Mouse (Mus musculus): Measurements from ENCODE around the gene Acpp.

Gene Acpp

DNA sequence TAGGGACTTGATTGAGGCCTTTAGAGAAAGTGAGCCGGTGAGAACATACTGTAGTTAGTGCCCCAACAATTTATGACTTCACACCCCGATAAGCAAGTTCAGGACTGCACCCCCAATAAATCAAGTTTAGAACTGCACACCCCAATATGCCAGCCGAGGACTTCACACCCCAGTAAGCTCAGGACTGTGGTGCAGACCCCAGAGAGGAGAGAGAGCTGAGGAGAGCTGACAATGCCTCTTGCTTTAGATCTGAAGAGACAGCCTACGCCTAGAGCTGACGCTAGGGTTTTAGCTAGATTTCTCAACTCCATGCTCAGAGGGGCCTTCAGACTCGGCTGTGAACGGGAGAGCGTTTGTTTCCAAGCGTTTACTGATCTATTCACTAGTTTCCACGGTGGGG is 32.7 kb downstream of the Acpp start:
- DNase-seq (ENCODE audit: low spot score) = no peak

DNA sequence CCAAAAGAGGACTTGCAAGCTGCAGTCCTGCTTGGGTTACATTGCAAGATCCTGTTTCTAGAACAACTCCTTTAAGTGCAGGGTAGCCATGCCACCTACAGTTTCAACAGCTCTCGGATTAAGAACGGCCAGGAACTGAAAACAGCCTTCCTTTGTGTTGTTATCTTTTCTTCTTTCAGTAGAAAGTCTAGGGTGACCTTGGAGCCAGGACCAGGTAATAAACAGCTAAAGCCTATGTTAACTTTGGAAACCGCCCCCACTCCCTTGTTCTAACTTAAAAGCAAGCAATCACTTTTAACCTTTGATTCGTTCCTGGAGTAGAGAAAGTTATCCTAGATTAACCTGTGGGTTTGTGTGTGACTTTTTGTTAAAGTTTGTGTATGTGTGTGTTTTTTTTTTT is 33.2 kb downstream of the Acpp start:
- DNase-seq (ENCODE audit: low spot score) = no peak

DNA sequence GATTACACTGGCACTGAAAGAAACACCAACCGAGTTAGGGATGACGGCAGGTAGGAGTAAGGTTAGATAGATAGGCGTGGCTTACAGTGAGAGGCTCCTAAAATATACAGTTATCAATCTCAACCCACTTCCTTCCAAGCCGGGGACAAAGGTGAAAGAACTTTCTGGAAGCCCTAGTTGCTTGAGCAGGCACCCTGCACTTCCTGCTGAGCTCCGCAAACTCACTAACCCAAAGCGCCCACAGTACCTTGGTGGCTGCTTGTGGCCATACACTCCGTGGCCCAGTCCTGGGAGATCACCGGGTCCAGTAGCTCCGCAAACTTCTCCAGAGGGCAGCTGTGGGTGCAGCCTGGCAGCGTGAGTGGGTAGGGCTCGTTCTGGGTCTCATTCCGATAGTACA is 37.0 kb downstream of the Acpp start:
- DNase-seq (ENCODE audit: low spot score) = no peak

DNA sequence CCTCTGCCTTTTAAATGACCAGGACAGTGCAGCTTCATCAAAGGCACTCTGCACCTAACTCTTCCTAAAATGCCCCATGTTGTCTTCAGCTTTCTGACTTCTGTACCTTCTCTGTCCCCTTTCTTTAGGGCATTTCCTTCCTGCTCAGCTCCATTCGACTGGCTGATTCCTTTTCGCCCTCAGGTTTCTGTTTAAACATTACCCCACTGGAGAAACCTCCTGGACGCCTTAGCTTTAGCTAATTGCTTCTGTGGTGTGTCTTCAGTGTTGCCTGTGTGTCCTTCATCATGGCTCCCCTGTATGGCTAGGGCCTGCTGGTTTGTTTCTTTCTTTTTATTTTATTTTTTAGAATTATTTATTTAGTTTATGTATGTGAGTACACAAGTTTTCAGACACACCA is 40.5 kb downstream of the Acpp start:
- no peak for DNase-seq (ENCODE audit: low spot score)

DNA sequence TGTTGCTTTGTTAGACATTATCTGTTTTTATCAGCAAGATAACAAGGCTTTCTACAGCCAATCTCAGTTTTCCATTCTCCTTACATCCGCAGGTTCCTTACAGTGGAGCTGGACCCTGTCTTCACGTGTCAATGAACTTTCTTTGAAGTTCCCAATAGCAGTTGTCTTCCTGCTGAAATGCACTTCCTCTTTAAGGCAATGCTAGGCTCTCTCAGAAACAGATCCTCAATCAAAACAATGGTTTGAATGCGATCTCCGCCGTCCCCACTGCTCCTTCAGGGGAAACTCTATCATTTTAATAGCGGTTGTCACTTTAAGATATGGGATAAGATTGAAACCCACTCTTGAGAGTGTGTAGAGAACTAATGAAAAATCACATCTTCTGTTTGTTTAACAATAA is 52.6 kb downstream of the Acpp start:
- DNase-seq (ENCODE audit: low spot score) = no peak

DNA sequence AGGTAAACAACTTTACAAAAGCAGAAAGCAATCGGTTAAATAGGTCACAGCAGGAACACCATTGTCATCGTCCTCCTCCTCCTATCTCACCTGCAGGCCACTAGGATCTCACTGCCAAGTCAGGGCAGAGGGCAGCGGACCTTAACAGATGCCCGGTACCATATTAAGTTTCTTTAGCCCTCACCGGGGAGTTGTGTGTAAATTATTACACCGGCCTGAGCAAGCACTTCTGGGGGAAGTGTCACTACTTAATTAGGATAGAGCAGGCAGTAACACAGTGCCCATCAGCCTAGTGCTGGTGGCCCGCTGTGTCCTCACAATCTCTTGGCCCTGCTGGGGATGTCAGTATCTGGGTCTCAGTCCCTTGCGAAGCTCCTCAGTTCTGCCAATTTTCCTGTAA is 55.0 kb downstream of the Acpp start:
- no peak for DNase-seq (ENCODE audit: low spot score)

DNA sequence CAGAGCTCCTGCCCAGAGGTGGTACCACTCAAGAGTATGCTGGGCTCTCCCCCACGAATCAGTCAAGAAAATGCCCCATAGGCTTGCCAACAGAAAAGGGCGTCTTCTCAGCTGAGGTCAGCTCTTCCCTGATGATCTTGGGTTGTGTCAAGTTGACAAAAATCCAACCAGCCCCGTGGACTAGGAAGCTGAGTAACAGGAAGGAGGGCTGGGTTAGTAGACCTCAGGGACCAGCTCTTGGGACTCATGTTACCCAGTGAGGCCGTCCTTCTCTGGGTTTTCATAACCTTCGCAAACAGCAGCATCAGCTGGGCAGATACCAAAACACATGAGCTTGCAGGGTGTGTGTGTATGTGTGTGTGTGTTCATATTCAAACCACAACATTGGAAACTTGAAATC is 55.8 kb downstream of the Acpp start:
- DNase-seq (ENCODE audit: low spot score) = no peak

DNA sequence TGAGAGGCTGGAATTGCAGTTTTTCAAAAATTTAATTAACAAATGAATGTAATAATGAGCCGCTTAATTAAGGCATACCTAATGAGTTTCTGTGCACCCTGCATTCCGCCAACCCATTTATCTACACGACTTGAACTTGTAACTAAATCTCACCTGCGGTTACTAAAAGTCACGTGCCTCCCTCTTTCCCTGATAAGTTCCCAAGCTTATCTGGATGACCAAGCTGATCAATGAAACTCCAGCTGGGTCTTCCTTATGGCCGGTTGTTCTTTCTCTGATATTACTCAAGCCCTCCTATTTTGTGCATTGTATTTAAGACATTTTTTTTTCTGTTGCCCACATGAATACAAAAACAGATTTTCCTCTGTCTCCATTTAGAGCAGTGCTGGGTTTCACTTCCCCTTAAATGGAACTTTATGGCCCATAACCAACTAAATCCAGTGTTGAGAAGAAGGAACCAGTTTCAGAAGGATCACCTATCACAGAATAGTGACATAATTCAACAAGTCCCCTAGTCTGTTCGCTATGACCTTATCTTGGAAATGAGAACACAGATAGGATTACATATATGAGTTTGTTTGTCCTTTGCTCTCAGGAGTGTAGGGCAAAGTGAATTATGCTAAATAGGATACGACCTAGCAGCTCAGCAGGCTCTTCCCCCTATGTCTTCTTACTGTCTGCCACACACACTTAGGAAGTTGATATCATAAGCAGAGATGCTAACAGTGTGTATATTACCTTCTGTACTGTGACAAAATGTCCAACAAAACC is 56.6 kb downstream of the Acpp start:
- no peak for DNase-seq (ENCODE audit: low spot score)

DNA sequence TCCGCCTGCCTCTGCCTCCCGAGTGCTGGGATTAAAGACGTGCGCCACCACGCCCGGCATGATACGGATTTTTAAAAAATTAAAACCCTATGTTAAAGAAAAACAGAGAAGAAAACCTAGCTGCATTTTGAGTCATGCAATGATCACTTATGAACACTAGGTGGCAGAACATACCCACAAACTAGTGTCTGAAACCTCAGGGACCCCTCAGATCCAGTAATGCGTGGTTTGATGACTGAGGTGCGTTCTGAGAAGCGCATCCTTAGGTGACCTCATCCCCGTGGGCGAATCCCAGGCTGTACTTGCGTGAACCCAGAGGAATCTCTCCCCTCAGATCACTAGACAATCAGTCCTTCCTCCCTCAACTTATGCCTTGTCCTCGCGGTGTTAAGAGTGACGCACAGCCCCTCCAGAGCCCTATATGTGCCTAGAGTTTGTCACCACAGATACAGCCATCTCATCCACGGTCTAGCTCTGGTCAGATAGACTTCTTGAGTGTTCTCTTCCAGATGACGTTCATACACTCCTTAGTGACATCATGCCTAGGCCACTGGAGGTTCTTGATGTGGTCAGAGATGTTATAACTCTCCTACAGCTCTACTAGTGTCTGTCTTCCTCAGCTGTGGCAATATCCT is 59.9 kb downstream of the Acpp start:
- no peak for DNase-seq (ENCODE audit: low spot score)

DNA sequence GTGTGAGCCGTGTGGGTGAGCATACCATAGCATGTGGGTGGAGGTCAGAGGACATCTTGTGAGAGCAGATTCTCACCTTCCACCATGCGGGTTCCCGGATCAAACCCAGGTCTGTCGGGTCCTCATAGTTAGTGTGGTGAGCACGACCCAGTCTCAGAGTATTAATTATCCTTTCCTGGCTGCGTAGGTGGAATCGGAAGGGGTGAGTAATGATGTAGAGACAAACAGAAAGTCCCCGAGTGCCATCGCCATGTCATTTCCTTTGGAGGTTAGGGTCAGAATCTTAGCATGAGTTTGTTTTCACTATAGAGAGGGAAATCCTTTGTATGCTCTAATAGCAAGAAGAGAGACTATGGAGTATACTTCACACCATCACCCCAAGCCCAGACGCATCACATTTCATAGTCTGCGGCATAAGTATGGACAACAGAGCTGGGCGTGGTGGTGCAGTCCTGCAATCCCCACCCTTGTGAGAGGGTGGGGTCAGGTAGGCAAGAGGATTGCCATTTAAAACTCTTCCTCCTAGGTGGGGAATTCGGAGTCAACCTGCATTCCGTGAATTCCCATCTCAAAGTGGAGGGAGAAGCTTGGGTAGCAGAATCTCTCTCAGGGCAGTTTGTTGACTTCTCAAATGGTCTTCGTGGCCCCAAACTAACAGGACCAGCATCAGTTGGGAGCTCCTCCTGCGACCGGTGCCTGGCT is 62.3 kb downstream of the Acpp start:
- no peak for DNase-seq (ENCODE audit: low spot score)

DNA sequence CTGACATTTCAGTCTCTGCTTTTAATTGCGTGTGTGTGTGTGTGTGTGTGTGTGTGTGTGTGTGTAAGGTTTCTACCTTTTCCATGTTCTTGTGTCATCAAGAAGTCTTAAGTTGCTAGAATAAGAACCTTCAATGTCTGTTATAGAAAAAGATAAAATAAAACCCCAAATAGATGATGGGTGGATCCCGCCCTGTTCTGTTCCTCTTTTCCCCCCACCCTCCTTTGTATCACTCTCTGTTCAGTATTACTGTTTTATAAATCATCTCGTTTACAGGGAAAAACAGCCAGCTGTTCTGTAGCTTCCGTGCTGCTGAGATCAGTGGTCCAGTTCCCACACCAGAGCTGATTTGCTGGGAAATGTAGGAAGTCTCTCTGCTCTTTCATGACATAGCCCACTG is 65.5 kb downstream of the Acpp start:
- DNase-seq (ENCODE audit: low spot score) = no peak

DNA sequence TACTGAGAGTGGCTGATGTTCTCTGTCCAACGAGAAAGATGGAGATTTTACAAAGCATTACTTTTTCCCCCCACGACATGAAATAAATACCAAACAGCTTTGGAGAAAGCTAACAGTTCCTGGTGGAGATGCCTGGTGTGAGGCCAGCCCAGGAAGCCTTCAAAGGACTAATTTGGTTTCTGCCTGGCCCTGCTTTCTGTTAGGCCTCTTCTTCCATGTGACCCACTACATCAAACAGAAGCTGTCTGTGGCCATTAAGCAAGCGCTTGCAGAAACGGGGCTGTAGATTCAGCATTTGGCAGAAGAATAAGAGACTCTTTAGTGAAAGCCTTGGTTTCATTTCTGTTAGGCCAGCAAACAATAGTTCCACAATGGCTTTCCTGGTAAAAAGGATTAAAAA is 65.9 kb downstream of the Acpp start:
- DNase-seq (ENCODE audit: low spot score) = no peak

DNA sequence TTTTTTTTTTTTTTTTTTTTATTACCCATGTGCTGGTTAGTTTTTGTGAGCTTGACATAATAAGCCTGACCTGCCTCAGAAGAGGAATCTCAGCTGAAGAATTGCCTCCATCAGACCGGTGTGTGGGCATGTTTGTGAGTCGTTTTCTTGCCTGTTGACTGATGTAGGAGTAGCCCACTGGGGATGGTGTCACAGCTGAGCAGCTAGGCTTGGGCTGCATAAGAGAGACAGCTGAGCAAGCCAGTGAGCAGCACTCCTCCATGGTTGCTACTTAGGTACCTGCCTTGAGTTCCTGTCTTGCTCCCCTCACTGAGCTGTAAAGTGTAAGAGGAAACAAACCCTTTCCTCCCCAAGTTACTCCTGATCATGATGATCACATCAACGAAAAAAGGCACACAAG is 67.6 kb downstream of the Acpp start:
- DNase-seq (ENCODE audit: low spot score) = no peak

DNA sequence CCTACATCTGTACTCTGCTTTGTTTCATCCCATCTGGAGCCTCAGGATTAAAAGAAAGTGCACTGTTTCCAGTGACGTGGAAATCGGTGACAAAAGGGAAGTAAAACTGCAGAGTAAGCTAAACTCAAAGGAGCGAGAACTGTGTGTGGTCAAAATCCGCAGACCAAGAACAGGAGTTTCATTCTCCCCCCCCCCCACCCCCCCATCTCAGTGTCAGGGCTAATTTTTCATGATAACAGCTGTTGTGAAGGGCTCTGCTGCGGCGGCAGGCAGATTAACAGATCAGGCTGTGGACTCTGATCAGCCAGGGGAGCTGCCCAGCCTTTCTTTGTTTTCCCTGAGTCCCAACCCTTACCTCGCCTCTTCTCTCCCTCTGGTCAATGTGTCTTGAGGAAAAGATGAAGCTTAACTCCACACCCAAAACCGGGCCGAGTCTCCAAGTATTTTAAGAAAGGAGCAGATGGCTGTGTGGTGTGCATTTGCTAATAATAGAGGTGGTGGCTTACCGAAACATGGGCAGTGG is 68.1 kb downstream of the Acpp start:
- DNase-seq (ENCODE audit: low spot score) = no peak

DNA sequence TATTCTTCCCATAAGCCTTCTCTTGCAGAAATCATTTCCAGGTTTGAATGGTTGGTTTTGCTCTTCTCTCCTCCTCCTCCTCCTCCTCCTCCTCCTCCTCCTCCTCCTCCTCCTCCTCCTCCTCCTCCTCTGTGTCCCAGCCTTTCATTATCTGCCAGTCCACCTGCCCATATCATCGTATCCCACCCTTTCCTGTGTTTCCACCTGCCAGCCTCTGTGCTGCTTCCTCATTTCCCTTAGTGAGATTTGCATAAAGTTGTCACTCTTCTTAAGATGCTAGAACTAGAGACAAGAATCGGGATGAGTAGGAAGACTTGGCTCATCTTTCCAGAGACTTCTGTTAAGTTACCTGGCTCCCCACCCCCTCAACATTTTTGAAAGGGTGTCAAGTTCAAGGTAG is 73.0 kb downstream of the Acpp start:
- DNase-seq (ENCODE audit: low spot score) = no peak

DNA sequence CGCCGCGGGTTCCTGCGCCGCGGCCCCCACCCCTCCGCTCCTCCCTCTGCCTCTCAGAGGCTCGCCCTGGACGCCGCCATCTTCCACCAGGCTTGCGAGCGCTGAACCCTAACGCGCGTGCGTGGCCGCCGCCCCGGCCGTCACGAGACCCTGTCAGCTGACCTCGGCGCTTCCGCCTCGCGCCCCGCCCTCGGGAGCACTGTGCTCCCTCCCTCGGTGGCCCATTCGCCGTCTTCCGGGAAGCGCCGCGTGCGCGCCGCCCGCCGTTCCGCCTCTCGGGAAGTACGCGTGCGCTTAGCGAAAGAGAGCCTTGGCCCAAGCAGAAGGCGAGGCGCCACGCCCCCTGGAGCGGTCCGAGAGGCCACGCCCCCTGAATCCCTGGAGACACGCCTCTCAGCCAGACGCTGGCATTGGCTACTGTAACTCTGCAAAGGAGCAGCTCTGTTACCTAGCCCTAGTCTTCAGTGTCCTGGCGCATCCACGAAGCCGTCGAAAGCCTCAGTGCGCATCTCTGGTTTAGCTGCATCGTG is 74.7 kb downstream of the Acpp start, which contains the start of gene Dnajc13:
Gene Dnajc13, minus strand, starts transcription at position 108 of the 530 bp plus-strand sequence.
- peak; percentile 98 for DNase-seq (ENCODE audit: low spot score)

DNA sequence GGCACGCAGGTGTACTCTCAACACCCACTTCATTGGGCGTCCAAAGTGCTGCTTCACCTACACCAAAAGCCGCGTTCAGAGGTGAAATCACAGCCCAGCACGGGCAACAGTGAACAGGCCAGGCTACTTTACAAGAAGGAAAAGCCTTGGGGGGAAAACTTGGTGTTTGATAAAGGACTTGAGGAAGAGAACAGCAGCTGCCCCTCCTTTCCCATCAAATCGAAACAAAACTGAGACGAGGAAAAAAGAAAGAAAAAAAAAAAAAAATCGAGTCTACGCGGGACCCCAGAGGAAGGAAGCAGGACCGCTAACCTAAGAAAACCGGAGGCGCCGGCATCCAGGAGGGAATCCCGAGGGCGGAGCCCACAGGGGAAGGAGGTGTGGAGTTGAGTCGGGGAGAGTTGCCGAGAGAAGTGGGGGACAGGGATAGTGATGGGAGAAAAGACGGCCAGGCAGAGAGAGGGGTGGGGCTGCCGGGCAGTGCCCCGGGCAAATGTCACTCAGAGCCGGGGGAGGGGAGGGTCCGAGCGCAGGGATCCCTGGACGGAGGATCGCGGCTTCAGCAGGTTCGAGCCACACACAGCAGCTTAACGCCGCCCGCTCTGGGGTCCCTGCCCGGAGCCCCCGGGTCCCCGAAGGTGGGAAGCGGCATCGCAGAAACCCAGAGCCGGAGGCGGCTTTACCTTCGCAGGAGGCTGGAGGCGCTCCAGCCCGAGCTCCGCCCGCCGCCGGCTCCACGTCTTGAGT is 75.4 kb downstream of the Acpp start:
- DNase-seq (ENCODE audit: low spot score) = peak; percentile 25

DNA sequence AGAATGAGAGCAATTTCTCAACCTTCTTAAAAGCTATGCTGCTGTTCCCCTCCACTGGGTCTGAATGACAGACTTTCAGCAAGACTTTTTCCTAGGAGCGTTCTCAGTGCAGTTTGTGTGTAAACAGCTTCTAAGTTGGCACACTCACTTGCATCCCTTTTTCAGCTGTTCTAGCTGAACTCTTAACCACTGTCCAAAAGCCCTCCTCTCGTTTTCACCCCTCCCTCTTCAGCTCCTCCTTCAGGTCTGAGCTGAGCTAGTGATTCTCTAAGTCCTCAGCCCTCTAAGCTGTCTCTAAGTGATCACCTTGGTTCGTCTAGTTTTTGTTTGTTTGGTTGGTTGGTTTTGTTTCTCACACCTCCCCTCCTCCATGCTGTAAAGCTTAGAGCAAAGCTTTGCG is 77.2 kb downstream of the Acpp start:
- DNase-seq (ENCODE audit: low spot score) = no peak

DNA sequence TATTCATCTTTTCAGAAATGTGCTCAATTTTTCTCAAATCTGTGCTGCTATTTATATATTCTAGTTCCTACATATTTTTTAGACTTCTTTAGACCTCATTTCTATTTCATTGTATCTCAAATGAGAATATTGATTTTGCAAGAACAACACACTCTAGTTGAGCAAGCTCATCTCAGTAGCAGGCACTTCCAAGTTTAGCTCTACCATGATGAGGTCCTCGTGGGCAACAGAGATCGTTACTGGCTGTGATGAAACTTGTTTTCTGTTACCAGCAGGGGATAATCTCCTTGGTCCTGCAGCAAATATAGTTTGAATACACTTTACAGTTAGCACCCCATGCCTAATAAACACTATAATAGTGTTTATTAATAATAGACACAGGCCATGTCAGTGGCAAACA is 81.5 kb downstream of the Acpp start:
- no peak for DNase-seq (ENCODE audit: low spot score)

DNA sequence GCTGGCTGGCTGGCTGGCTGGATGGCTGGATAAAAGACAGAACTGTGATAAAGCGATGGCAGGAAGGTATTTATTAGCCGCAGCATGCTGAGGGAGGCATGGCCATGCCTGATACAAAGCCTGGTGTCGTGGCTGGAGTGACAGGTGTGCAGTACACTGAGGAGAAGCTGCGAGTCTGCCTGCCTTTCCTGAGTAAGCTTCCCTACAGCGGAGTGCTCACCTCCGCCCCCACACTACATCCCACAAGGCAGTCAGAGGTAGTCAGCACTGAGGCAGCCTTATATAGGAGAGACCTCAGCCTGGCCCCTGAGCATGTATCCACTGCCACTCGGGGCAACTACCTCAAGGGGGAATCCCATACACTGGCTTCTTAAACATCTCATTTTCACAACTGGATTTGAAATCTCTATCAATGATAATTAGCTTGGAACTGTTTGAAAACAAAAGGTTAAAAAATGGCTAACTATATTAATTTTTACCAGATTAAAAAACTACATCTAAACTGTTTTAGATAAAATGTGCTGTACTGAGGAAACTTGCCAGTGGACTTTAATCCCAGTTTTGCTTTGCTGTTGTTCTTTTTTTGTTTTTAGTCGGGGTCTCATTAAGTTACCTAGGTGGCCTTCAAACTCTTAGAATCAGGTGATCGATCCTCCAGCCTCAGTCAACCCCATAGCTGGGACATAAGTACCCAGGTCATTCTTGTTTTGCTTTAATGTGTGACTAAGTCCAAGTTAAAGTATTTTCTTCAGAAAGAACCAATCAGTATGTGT is 83.0 kb downstream of the Acpp start:
- no peak for DNase-seq (ENCODE audit: low spot score)

DNA sequence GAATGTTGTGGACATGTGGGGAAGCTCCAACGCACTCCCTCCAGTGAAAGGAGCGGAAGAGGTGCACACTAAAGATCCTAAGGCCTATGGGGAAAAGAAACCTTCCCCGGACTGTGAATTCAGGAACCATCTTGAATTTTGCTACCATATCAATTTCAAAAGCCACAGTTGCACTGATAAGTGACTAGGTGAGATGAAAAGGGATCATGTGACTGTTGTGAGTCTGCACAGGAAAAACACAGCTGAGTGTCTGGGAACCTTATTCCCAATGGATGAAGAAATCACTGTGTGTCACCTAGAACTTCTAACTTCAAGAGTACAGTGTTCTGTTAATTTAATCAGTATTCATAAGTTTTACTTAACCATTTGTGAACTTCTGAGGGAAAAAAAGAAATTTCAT is 84.9 kb downstream of the Acpp start:
- no peak for DNase-seq (ENCODE audit: low spot score)

Measured in ovary, adult 18-20 months (tissue).